Mouse (Mus musculus) retina, postnatal 1 day (tissue): Measurements from ENCODE around the gene Hspb9.

Experiments used
- DNase-seq: peaks from one replicate; pipeline ENCODE4 v3.0.0-alpha.2; 2012

Hspb9 gene

DNA sequence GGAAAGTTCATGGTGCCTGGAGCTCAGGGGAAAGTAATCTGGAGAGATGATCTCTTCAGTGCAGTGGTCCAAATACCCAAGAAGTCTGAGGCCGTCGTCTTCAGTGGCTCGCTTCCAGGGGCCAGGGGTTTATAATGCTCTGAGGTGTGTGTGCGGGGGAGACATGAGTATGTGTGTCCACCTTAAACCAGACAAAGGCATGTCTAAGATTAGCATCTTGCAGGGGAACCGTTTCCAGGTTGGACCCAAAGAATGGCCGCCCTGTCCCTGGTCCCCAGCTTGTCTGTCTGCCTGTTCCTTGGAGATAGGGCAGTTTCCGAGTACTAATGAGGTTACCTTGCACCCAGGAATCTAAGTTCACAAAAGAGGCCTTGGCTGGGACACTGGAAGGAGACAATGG is 49.2 kb downstream of the Hspb9 start, which contains the start of gene Hcrt:
TSS of gene Hcrt (minus strand) at position 101 of the 400 bp plus-strand sequence.
- DNase-seq = no peak
